Mouse (Mus musculus): ENCODE results near the gene Gm9376.
A peak's percentile ranks its signal among the peaks of the same experiment; 100 is the strongest.

The Gm9376 gene

GRCm38 (mm10) chr14:118282272-118282671, 15.5 kb downstream of the Gm9376 start:
- ATAC-seq (ENCODE audit: low TSS enrichment): no peak

- no peak for ATAC-seq (ENCODE audit: low TSS enrichment)
Measured at GRCm38 (mm10) chr14:118282917-118283316, 16.2 kb downstream of the Gm9376 start.

GRCm38 (mm10) chr14:118286096-118286495, 19.3 kb downstream of the Gm9376 start:
- ATAC-seq (ENCODE audit: low TSS enrichment): no peak

- no peak for ATAC-seq (ENCODE audit: low TSS enrichment)
Measured at GRCm38 (mm10) chr14:118289133-118289532, 22.4 kb downstream of the Gm9376 start.

DNA sequence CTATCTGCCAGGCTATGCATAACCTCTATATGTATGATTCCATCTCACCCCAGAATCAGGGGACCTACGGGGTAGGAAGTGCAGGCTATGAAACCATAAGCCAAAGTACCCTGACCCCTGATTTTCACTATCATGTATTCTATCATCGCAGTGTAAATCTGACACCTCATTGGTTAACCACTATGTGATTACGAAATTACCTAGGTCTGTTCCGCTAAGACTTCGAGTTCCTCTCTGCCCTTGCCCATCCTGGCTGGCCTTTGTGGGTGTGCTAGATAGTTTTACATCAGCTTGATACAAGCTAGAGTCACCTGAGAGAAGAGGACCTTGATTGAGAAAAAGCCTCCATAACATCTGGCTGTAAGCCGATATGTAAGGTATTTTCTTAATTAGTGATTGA, 23.2 kb downstream of the Gm9376 start:
- ATAC-seq (ENCODE audit: low TSS enrichment): no peak

DNA sequence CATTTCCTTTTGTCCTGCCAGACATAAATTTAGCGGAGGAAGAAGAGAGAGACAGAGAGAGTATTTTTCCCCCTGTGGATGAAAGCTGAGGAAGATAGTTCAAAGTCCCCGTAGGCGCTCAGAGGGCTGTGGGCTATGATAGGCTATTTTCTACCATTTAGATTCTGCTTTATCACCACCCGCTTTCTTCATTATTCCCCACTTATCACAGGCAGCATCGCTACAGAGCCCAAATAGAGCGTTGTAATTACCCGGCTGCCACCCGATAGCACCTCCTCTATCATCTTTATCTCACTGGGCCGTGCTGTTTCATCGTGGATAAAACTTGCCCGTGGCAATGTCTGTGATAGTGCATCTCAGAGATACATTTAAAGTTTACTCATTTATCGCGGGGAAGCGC, 35.8 kb downstream of the Gm9376 start:
- no peak for ATAC-seq (ENCODE audit: low TSS enrichment)

DNA sequence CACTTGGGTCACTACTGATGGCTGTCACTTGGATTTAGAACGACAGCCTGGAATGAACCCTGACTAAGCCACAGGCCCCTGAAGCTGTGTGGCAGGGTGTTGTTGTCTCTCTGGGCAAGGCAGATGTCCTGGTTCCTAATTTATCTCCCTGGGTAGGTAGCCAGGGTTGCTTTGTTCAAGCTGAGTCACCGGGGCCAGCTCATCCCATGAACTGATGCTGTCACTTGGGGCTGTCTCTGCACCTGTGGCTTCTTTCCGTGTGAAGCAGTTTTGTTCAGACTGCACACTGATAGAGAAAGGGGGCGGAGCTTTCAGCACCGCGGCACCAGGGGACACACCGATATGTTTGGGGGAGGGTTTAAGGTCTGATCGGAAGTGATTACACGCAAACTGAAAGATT, 37.8 kb downstream of the Gm9376 start:
- ATAC-seq (ENCODE audit: low TSS enrichment): no peak

- ATAC-seq (ENCODE audit: low TSS enrichment): no peak
Measured at GRCm38 (mm10) chr14:118305951-118306350, 39.2 kb downstream of the Gm9376 start.

DNA sequence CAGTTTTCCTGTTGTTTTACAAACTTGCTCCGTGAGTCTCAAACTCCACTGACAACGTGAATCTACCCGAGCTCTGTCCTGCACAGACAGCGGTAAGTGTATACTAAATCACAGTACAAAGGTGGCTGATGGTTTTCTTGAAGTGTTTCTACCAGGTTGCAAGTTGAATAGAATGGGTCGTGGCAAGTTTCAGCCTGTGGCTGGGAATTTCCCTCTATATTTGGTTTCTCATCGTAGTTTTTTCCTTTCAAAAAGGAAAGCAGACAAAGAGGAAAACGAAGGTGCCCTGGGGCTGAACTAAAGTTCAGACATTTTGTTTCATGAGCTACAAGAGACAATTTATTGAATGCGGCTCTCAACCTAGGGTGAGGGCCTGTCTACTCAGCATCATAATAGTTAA, 40.3 kb downstream of the Gm9376 start:
- no peak for ATAC-seq (ENCODE audit: low TSS enrichment)

- no peak for ATAC-seq (ENCODE audit: low TSS enrichment)
Measured at GRCm38 (mm10) chr14:118311703-118312102, 44.9 kb downstream of the Gm9376 start.

DNA sequence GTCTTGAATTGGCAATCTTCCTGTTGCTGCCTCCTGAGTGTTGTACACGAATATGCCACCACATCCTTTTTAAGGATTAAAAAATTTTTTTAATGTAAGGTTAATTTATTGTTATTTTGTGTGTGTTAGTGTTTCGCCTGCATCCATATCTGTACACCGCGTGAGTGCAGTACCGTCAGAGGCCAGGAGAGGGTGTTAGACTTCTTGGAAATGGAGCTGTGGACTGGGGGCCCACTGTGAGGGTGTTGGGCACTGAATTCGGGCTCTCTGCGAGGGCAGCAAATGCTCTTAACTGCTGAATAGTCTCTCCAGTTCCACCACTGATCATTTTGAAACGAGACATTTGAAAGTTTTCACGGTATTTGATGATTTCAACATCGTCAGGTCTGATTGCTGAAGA, 45.9 kb downstream of the Gm9376 start:
- no peak for ATAC-seq (ENCODE audit: low TSS enrichment)

- ATAC-seq (ENCODE audit: low TSS enrichment): no peak
Measured at GRCm38 (mm10) chr14:118313931-118314330, 47.2 kb downstream of the Gm9376 start.

DNA sequence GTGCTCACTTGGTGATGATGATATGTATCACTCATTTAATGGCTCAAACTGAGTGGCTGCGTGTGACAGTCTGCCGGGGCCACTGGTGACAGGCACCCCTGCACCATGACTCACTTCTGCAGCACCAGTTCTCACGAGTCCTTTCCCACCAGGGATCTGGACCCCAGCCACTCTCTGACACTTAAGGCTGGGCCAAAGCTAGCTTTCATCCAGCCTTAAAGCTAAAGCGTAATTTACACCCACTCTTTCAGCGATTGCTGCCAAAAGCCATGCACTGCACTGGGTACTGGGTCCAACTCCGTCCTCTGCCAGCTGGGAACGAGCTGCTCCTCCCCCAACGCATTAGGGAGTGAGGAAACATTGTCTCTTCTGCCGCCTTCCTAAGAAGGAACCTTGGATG, 50.5 kb downstream of the Gm9376 start:
- peak; percentile 18 for ATAC-seq (ENCODE audit: low TSS enrichment)
